Mouse (Mus musculus) forebrain, embryonic 14.5 days (tissue): ENCODE measurements around the gene Ssb. TPM values are rescaled to one million over a fixed set of nuclear protein-coding genes. Genes with fewer than 3 reads are reported as not detected.

ENCODE experiments used
- ATAC-seq: fragments of 200-750 bp; cut with Nextera tagmentation; 2 replicates; pipeline ENCODE4 v1.8.0; 2017; ENCODE audit warnings: mild to moderate bottlenecking, moderate library complexity
- DNase-seq: peaks from one replicate; pipeline ENCODE4 v3.0.0-alpha.2; 2015; ENCODE audit warnings: low spot score
- H3K27ac ChIP-seq: fragments of 300-500 bp; sonication (generic); 2 replicates; pipeline ENCODE4 v1.5.1; 2014; ENCODE audit warnings: low read depth, mild to moderate bottlenecking, control low read depth, low read length, moderate library complexity
- H3K27me3 ChIP-seq: fragments of 300-500 bp; sonication (generic); replicated peaks from 2 replicates; pipeline ENCODE4 v1.6.1; 2014; ENCODE audit warnings: low read length, control low read depth, mixed read lengths; ENCODE audit not compliant: control insufficient read depth, insufficient read depth
- H3K36me3 ChIP-seq: fragments of 300-500 bp; sonication (generic); 2 replicates; pipeline ENCODE4 v1.6.1; 2014; ENCODE audit warnings: low read length, control low read depth; ENCODE audit not compliant: control insufficient read depth, insufficient read depth
- H3K4me1 ChIP-seq: fragments of 300-500 bp; sonication (generic); 2 replicates; pipeline ENCODE4 v1.6.1; 2014; ENCODE audit warnings: antibody characterized with exemption, low read length, control low read depth; ENCODE audit not compliant: control insufficient read depth, insufficient read depth
- H3K4me2 ChIP-seq: fragments of 300-500 bp; sonication (generic); 2 replicates; pipeline ENCODE4 v1.6.1; 2014; ENCODE audit warnings: mild to moderate bottlenecking, control low read depth, low read length
- H3K4me3 ChIP-seq: fragments of 300-500 bp; sonication (generic); 2 replicates; pipeline ENCODE4 v1.5.1; 2014; ENCODE audit warnings: low read depth, low read length, control low read depth
- H3K9ac ChIP-seq: fragments of 300-500 bp; sonication (generic); 2 replicates; pipeline ENCODE4 v1.6.1; 2014; ENCODE audit warnings: mild to moderate bottlenecking, low read length, control low read depth, moderate library complexity
- H3K9me3 ChIP-seq: fragments of 300-500 bp; sonication (generic); replicated peaks from 2 replicates; pipeline ENCODE4 v1.6.1; 2016; ENCODE audit warnings: low read length, control low read depth, mixed read lengths; ENCODE audit not compliant: control insufficient read depth
- WGBS: fragments of 180-500 bp; shearing (Covaris S2); extraction: QIAGEN DNeasy Blood & Tissue Kit; methylation state at CpG from one replicate; pipeline ENCODE4 v1.1.7; 2014; 5-methylcytosine and 5-hydroxymethylcytosine counted together
- polyA plus RNA-seq: library from polyadenylated mRNA; unstranded; fragments of >200 nt; fragmentation: Nextera tagmentation; extraction: Ambion mirVana; gene quantifications from 2 replicates; pipeline ENCODE4 v1.2.1, GENCODE M21; 2014

The Ssb gene
- polyA plus RNA-seq, 1 experiment from 2014 or later, result 301 TPM

DNA sequence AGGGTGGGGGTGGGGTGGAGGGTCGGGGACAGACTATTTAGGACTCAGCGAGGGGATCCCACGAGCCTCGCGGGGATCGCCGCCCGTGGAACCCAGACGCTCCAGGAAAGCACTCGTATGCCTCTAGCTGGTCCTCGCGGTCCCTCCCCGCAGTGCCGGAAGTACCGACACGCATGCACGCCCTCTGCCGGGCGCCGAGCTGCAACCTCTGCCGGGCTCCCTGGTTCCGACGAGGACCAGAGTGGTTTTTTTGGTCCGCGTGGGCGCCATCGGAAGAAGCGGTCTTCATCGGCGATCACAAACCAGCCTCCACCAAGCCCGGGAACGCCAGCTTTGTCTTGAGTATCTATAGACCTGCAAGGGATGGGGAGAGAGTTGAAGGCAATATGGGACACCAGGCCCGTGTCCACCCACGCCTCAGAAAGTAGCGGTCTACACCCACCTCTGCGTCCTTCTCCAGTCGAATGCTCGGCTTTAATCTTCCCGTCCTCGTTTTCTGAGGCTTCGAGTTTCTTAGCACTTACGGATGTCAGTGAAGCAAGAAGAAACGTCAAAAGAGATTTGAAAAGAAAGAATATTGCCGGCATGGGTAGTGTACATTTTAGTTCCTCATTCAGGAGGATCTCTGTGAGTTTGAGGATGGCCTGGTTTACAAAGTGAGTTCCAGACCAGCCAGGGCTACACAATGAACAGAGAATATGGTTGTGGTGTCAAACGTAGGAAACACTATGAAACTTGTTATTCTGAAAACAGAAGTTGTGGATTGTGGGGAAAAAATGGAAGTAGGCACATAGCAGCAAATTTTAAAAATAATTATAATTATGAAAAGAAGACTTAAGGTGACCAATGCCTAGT lies 24.3 kb downstream of the Ssb start, which contains the start of gene Mettl5:
TSS of gene Mettl5 (minus strand) at position 165 of the 855 bp plus-strand sequence.
- H3K9ac ChIP-seq, result peak within 1 kb of the TSS; percentile 77
- no peaks in the 10 kb centered on the region for H3K36me3 ChIP-seq
- peak; percentile 98 for ATAC-seq
- 2% methylated on average over 45 of the region's 45 CpGs for WGBS
- DNase-seq, result peak; percentile 89
- peak within 1 kb of the TSS; percentile 53 for H3K4me3 ChIP-seq
- peak within 1 kb of the TSS; percentile 77 for H3K4me2 ChIP-seq
- H3K4me1 ChIP-seq, result no peaks in the 10 kb centered on the region
- no peaks in the 10 kb centered on the region for H3K9me3 ChIP-seq
- no peaks in the 10 kb centered on the region for H3K27me3 ChIP-seq
- H3K27ac ChIP-seq, result no peak within 1 kb of the TSS

- ATAC-seq, result no peak
- no peak overlapping the region for H3K27ac ChIP-seq
- no peak overlapping the region for H3K4me2 ChIP-seq
- no peaks in the 10 kb centered on the region for H3K9me3 ChIP-seq
- DNase-seq, result no peak
- no peak overlapping the region for H3K4me3 ChIP-seq
- no peak overlapping the region for H3K9ac ChIP-seq
- no peaks in the 10 kb centered on the region for H3K27me3 ChIP-seq
- no peaks in the 10 kb centered on the region for H3K36me3 ChIP-seq
- WGBS, result 76% methylated on average over 2 of the region's 2 CpGs
- H3K4me1 ChIP-seq, result no peaks in the 10 kb centered on the region
These were observed 27.6 kb downstream of the Ssb start for GRCm38 (mm10) chr2:69888957-69889356.

GRCm38 (mm10) chr2:69890843-69891242 lies 29.5 kb downstream of the Ssb start:
- Histone ChIP-seq H3K4me3 (no peak overlapping the region), H3K27ac (no peak overlapping the region), H3K9ac (no peak overlapping the region), H3K36me3 (no peaks in the 10 kb centered on the region), H3K4me1 (no peaks in the 10 kb centered on the region), H3K9me3 (no peaks in the 10 kb centered on the region), H3K4me2 (no peak overlapping the region), H3K27me3 (no peaks in the 10 kb centered on the region)
- 67% methylated on average over 7 of the region's 7 CpGs for WGBS
- ATAC-seq (no peak), DNase-seq (no peak)

- H3K27me3 ChIP-seq, result no peaks in the 10 kb centered on the region
- 92% methylated on average over 1 of the region's 1 CpGs for WGBS
- no peak overlapping the region for H3K4me3 ChIP-seq
- ATAC-seq (no peak), DNase-seq (no peak)
- H3K36me3 ChIP-seq, result no peaks in the 10 kb centered on the region
- H3K27ac ChIP-seq, result no peak overlapping the region
- no peak overlapping the region for H3K4me2 ChIP-seq
- no peak overlapping the region for H3K9ac ChIP-seq
- no peaks in the 10 kb centered on the region for H3K4me1 ChIP-seq
- no peaks in the 10 kb centered on the region for H3K9me3 ChIP-seq
These were observed 31.8 kb downstream of the Ssb start for GRCm38 (mm10) chr2:69893145-69893544.

DNA sequence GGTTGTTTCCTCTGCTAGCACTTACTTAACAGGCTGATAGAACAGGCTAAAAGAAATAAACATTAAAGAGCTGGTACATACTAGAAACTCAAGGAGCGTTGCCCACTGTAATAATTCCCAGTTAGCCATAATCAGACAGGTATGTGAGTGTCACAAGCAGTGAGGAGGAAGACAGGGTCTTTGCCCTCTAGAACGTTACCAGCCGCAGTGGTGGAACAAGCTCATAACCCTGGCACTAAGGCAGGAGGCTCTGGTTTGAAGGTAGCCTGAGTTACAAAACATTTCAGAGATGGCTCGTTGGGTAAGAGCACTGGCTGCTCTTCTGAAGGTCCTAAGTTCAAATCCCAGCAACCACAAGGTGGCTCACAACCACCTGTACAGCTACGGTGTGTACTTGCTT lies 32.5 kb downstream of the Ssb start:
- DNase-seq, result no peak
- 86% methylated on average over 5 of the region's 5 CpGs for WGBS
- no peak overlapping the region for H3K9ac ChIP-seq
- no peak overlapping the region for H3K4me2 ChIP-seq
- H3K27ac ChIP-seq, result no peak overlapping the region
- peaks cover 3% of the 10 kb centered on the region; the same call in 1 of the 2 replicates for H3K4me1 ChIP-seq
- no peak overlapping the region for H3K4me3 ChIP-seq
- no peak for ATAC-seq
- H3K9me3 ChIP-seq, result no peaks in the 10 kb centered on the region
- H3K36me3 ChIP-seq, result no peaks in the 10 kb centered on the region
- H3K27me3 ChIP-seq, result no peaks in the 10 kb centered on the region

- Histone ChIP-seq H3K4me1 (peaks cover 3% of the 10 kb centered on the region; the same call in 1 of the 2 replicates), H3K36me3 (no peaks in the 10 kb centered on the region), H3K9ac (no peak overlapping the region), H3K4me2 (no peak overlapping the region), H3K27me3 (no peaks in the 10 kb centered on the region), H3K4me3 (no peak overlapping the region), H3K27ac (no peak overlapping the region), H3K9me3 (no peaks in the 10 kb centered on the region)
- DNase-seq, result no peak
- WGBS, result 61% methylated on average over 14 of the region's 14 CpGs
- no peak for ATAC-seq
These were observed 34.3 kb downstream of the Ssb start for GRCm38 (mm10) chr2:69895502-69896223.

DNA sequence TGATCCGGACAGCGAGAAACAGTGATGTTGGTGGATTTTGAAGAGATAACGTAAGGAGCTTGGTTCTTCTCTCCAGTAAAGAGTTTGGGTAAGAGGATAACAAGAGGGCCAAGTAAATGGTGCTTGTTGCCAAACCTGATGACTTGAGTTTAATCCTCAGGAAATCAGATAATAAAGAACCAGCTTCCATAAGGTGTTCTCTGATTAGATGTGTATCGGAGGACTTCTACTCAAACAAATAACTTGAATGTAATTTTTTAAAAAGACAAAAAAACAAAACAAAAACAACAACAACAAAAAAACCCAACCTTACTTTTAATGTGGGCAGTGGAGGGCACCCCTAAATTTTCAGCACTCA lies 34.8 kb downstream of the Ssb start:
- Histone ChIP-seq H3K27ac (no peak overlapping the region), H3K4me1 (peaks cover 3% of the 10 kb centered on the region; the same call in 1 of the 2 replicates), H3K27me3 (no peaks in the 10 kb centered on the region), H3K9ac (no peak overlapping the region), H3K9me3 (no peaks in the 10 kb centered on the region), H3K4me2 (no peak overlapping the region), H3K36me3 (peaks cover 4% of the 10 kb centered on the region), H3K4me3 (no peak overlapping the region)
- DNase-seq (no peak), ATAC-seq (no peak)
- WGBS, result 98% methylated on average over 4 of the region's 4 CpGs

DNA sequence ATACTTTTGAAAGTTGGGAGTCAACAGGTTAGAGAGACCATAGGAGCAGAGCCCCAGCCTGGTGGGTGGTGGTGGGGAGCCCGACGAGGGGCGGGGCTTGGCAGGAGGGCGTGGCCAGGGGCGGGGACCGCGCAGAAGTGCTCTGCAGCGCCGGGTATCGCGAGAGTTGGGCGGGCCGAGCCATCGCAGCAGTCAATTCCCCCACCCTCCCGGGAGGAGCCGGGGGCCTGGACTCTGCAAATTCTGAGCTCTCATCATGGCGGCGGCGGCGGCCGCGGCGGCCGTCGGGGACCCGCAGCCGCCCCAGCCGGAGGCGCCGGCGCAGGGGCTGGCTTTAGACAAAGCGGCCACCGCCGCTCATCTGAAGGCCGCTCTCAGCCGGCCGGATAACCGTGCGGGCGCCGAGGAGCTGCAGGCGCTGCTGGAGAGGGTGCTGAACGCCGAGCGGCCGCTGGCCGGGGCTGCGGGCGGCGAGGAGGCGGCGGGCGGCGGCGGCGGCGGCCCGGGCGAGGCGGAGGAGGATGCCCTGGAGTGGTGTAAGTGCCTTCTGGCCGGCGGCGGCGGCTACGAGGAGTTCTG lies 35.8 kb downstream of the Ssb start, which contains the start of gene Ubr3:
TSS of gene Ubr3 (plus strand) at position 208 of the 579 bp plus-strand sequence.
- Histone ChIP-seq H3K4me2 (peak within 1 kb of the TSS; percentile 91), H3K4me3 (peak within 1 kb of the TSS; percentile 100), H3K36me3 (peaks cover 4% of the 10 kb centered on the region), H3K4me1 (peaks cover 3% of the 10 kb centered on the region; the same call in 1 of the 2 replicates), H3K9ac (peak within 1 kb of the TSS; percentile 98), H3K27ac (peak within 1 kb of the TSS; percentile 90), H3K9me3 (no peaks in the 10 kb centered on the region), H3K27me3 (no peaks in the 10 kb centered on the region)
- WGBS, result under 1% methylated on average over 44 of the region's 65 CpGs
- peak; percentile 97 for DNase-seq
- peak; percentile 99 for ATAC-seq
